Mouse (Mus musculus): ENCODE data around the gene Pitx1. TPM values are rescaled to one million over a fixed set of nuclear protein-coding genes. Genes with fewer than 3 reads are reported as not detected.

Gene Pitx1
- polyA plus RNA-seq, 1 experiment from 2014 or later: 0.09 TPM

- H3K4me3 ChIP-seq (ENCODE audit: low read length): no peak overlapping the region
- H3K9ac ChIP-seq (ENCODE audit: low read length): no peak overlapping the region
- H3K36me3 ChIP-seq (ENCODE audit: control insufficient read depth, insufficient read depth): no peaks in the 10 kb centered on the region
- no peak overlapping the region for H3K4me2 ChIP-seq (ENCODE audit: low read depth, low read length)
- ATAC-seq (replicated peaks; ENCODE audit: extremely low read depth, insufficient read depth, low FRiP score): no peak
- no peaks in the 10 kb centered on the region for H3K9me3 ChIP-seq (replicated peaks; ENCODE audit: control insufficient read depth, low read length)
- peaks cover 10% of the 10 kb centered on the region for H3K4me1 ChIP-seq (ENCODE audit: control insufficient read depth, insufficient read depth, low read length)
- 8% methylated on average over 7 of the region's 7 CpGs for WGBS
- H3K27me3 ChIP-seq (ENCODE audit: control insufficient read depth, insufficient read depth, low read length): peaks cover 93% of the 10 kb centered on the region
- H3K27ac ChIP-seq (ENCODE audit: low read length): no peak overlapping the region
Observed at GRCm38 (mm10) chr13:55833921-55834320, 2.1 kb downstream of the Pitx1 start.

- H3K27me3 ChIP-seq (ENCODE audit: control insufficient read depth, insufficient read depth, low read length): peaks cover 90% of the 10 kb centered on the region
- no peak for ATAC-seq (replicated peaks; ENCODE audit: extremely low read depth, insufficient read depth, low FRiP score)
- WGBS: 40% methylated on average over 1 of the region's 1 CpGs
- H3K4me3 ChIP-seq (ENCODE audit: low read length): no peak overlapping the region
- H3K9ac ChIP-seq (ENCODE audit: low read length): no peak overlapping the region
- no peak overlapping the region for H3K27ac ChIP-seq (ENCODE audit: low read length)
- no peak overlapping the region for H3K4me2 ChIP-seq (ENCODE audit: low read depth, low read length)
- H3K4me1 ChIP-seq (ENCODE audit: control insufficient read depth, insufficient read depth, low read length): peaks cover 10% of the 10 kb centered on the region
- no peaks in the 10 kb centered on the region for H3K9me3 ChIP-seq (replicated peaks; ENCODE audit: control insufficient read depth, low read length)
- no peaks in the 10 kb centered on the region for H3K36me3 ChIP-seq (ENCODE audit: control insufficient read depth, insufficient read depth)
Observed at GRCm38 (mm10) chr13:55832602-55833001, 3.4 kb downstream of the Pitx1 start.

DNA sequence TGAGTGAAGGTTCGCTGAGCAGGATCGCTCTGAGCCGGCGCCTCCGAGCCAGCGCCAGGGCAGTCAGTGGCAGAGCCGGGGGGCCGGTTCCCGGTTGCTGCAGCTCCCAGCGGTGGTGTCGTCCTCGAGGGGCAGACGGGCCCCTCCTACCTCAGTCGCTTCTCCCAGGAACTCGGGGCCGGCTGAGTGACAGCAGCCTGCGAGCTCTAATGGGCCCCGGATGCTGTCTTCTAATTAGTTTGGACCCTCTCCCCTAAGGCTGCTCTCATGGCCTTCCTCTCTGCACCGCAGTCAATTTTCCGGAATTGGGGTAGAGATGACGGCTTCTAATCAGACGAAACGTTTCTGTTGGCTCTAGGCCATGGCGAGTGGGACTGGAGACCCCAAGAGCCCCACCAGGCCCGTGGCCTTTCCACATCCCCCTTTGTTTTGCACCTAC lies 4.3 kb downstream of the Pitx1 start:
- H3K9ac ChIP-seq (ENCODE audit: low read length): no peak overlapping the region
- no peaks in the 10 kb centered on the region for H3K36me3 ChIP-seq (ENCODE audit: control insufficient read depth, insufficient read depth)
- H3K4me1 ChIP-seq (ENCODE audit: control insufficient read depth, insufficient read depth, low read length): peaks cover 10% of the 10 kb centered on the region
- 5% methylated on average over 25 of the region's 25 CpGs for WGBS
- no peaks in the 10 kb centered on the region for H3K9me3 ChIP-seq (replicated peaks; ENCODE audit: control insufficient read depth, low read length)
- H3K4me3 ChIP-seq (ENCODE audit: low read length): no peak overlapping the region; the same call in 1 of the 2 replicates
- no peak overlapping the region for H3K4me2 ChIP-seq (ENCODE audit: low read depth, low read length)
- 0 out of 2 replicates have a peak, but pooled peaks have one; percentile 24 for ATAC-seq (replicated peaks; ENCODE audit: extremely low read depth, insufficient read depth, low FRiP score)
- peaks cover 86% of the 10 kb centered on the region for H3K27me3 ChIP-seq (ENCODE audit: control insufficient read depth, insufficient read depth, low read length)
- H3K27ac ChIP-seq (ENCODE audit: low read length): no peak overlapping the region

- no peaks in the 10 kb centered on the region for H3K9me3 ChIP-seq (replicated peaks; ENCODE audit: control insufficient read depth, low read length)
- peak overlapping the region; percentile 41 for H3K4me3 ChIP-seq (ENCODE audit: low read length)
- no peak overlapping the region for H3K27ac ChIP-seq (ENCODE audit: low read length)
- no peaks in the 10 kb centered on the region for H3K36me3 ChIP-seq (ENCODE audit: control insufficient read depth, insufficient read depth)
- no peak for ATAC-seq (replicated peaks; ENCODE audit: extremely low read depth, insufficient read depth, low FRiP score)
- 1% methylated on average over 53 of the region's 82 CpGs for WGBS
- peaks cover 84% of the 10 kb centered on the region for H3K27me3 ChIP-seq (ENCODE audit: control insufficient read depth, insufficient read depth, low read length)
- peak overlapping the region; percentile 51 for H3K4me2 ChIP-seq (ENCODE audit: low read depth, low read length)
- H3K9ac ChIP-seq (ENCODE audit: low read length): no peak overlapping the region
- peaks cover 10% of the 10 kb centered on the region for H3K4me1 ChIP-seq (ENCODE audit: control insufficient read depth, insufficient read depth, low read length)
Observed at GRCm38 (mm10) chr13:55830833-55831721, 4.9 kb downstream of the Pitx1 start.

GRCm38 (mm10) chr13:55830081-55830832 lies 5.7 kb downstream of the Pitx1 start:
- Histone ChIP-seq H3K9ac (ENCODE audit: low read length) (no peak overlapping the region), H3K4me3 (ENCODE audit: low read length) (peak overlapping the region; percentile 41)

DNA sequence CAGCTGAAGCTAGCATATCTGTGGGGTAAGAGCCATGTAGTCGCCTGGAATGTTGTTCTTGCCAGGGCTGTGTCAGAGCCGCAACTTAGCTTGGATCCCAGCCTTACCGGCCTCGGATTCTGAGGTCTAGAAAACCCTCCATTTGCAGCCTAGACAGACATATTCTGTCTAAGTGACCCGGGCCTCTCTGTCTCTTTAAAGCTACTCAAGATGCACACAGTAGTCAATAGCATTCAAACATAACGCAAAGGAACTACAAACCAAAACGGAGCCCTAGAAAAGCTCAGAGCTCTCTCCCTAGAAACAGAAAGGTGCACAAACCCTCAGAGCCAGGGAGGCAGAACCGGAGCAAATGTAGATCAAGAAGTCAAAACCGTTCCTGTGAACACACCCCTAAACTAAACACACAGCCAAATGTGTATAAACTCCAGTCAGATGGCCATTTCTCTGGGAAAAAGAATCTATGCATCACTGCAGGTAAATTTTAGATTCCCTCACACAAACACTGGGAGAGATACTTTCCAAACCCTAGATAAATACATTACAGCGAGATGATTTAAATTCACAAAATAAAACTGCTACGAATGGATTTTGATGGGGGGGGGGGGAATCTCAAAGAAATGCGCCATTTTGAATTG lies 6.9 kb downstream of the Pitx1 start:
- H3K27me3 ChIP-seq (ENCODE audit: control insufficient read depth, insufficient read depth, low read length): peaks cover 83% of the 10 kb centered on the region
- 9% methylated on average over 12 of the region's 12 CpGs for WGBS
- no peaks in the 10 kb centered on the region for H3K36me3 ChIP-seq (ENCODE audit: control insufficient read depth, insufficient read depth)
- no peak overlapping the region for H3K27ac ChIP-seq (ENCODE audit: low read length)
- H3K9me3 ChIP-seq (replicated peaks; ENCODE audit: control insufficient read depth, low read length): no peaks in the 10 kb centered on the region
- H3K4me2 ChIP-seq (ENCODE audit: low read depth, low read length): no peak overlapping the region
- no peak for ATAC-seq (replicated peaks; ENCODE audit: extremely low read depth, insufficient read depth, low FRiP score)
- no peak overlapping the region for H3K4me3 ChIP-seq (ENCODE audit: low read length)
- peaks cover 10% of the 10 kb centered on the region for H3K4me1 ChIP-seq (ENCODE audit: control insufficient read depth, insufficient read depth, low read length)
- no peak overlapping the region for H3K9ac ChIP-seq (ENCODE audit: low read length)

More at GRCm38 (mm10) chr13:55830081-55830832, 5.7 kb downstream of the Pitx1 start:
- H3K4me1 ChIP-seq (ENCODE audit: control insufficient read depth, insufficient read depth, low read length): peaks cover 10% of the 10 kb centered on the region
- peak overlapping the region; percentile 51 for H3K4me2 ChIP-seq (ENCODE audit: low read depth, low read length)
- H3K27me3 ChIP-seq (ENCODE audit: control insufficient read depth, insufficient read depth, low read length): peaks cover 83% of the 10 kb centered on the region
- no peaks in the 10 kb centered on the region for H3K9me3 ChIP-seq (replicated peaks; ENCODE audit: control insufficient read depth, low read length)
- no peaks in the 10 kb centered on the region for H3K36me3 ChIP-seq (ENCODE audit: control insufficient read depth, insufficient read depth)
- WGBS: 1% methylated on average over 48 of the region's 48 CpGs
- ATAC-seq (replicated peaks; ENCODE audit: extremely low read depth, insufficient read depth, low FRiP score): no peak
- no peak overlapping the region for H3K27ac ChIP-seq (ENCODE audit: low read length)

DNA sequence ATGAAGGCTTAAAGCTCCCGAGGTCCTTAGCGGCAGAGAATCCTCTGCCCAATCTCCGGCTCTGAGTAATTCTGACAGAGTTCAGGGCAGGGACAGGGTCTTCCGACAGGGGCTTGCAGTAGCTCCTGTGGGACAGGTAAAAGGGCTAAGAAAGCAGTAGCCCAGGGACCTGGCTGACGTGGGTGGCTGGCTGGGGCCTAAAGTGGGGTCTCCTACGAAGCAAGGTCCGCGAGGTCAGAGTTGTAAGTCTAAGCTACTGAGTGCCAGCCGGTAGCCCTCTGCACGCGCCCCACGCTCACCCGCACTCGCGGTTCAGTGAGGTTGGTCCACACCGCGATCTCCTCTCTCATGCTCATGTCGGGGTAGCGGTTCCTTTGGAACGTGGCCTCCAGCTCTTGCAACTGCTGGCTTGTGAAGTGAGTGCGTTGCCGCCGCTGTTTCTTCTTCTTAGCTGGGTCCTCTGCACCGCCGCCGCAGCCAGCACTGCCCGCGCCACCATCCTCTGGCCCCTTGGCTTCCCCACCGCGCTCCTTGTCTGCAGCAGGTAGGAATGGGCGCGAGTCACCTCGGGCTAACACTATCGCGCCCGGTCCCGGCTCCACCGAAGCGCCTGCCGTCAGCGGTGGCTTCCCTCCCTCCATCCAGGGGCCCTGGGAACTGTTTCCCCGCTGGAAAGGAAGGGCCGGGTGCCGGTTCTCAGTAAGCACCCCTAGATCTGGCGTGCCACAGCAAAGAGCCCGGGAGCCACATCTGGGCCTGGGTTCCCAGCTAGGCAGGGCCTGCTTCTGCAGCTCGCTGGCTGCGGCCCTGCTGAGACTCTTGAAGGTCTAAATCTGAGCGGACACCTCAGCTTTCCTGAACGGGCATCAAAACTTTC lies 7.6 kb downstream of the Pitx1 start:
- WGBS: 2% methylated on average over 49 of the region's 50 CpGs

GRCm38 (mm10) chr13:55827679-55828140 lies 8.3 kb downstream of the Pitx1 start:
- H3K9ac ChIP-seq (ENCODE audit: low read length): no peak overlapping the region

More for the DNA sequence above, 7.6 kb downstream of the Pitx1 start:
- no peak overlapping the region for H3K9ac ChIP-seq (ENCODE audit: low read length)
- H3K4me2 ChIP-seq (ENCODE audit: low read depth, low read length): peak overlapping the region; percentile 24; the same call in 1 of the 2 replicates
- no peaks in the 10 kb centered on the region for H3K9me3 ChIP-seq (replicated peaks; ENCODE audit: control insufficient read depth, low read length)
- no peaks in the 10 kb centered on the region for H3K36me3 ChIP-seq (ENCODE audit: control insufficient read depth, insufficient read depth)
- H3K4me1 ChIP-seq (ENCODE audit: control insufficient read depth, insufficient read depth, low read length): peaks cover 10% of the 10 kb centered on the region
- H3K27me3 ChIP-seq (ENCODE audit: control insufficient read depth, insufficient read depth, low read length): peaks cover 83% of the 10 kb centered on the region
- H3K27ac ChIP-seq (ENCODE audit: low read length): no peak overlapping the region
- 0 out of 2 replicates have a peak overlapping the region, but pooled peaks have one; percentile 5 for H3K4me3 ChIP-seq (ENCODE audit: low read length)
- ATAC-seq (replicated peaks; ENCODE audit: extremely low read depth, insufficient read depth, low FRiP score): no peak

More at GRCm38 (mm10) chr13:55827679-55828140, 8.3 kb downstream of the Pitx1 start:
- Histone ChIP-seq H3K4me3 (ENCODE audit: low read length) (no peak overlapping the region), H3K27me3 (ENCODE audit: control insufficient read depth, insufficient read depth, low read length) (peaks cover 82% of the 10 kb centered on the region), H3K36me3 (ENCODE audit: control insufficient read depth, insufficient read depth) (no peaks in the 10 kb centered on the region), H3K27ac (ENCODE audit: low read length) (no peak overlapping the region), H3K4me1 (ENCODE audit: control insufficient read depth, insufficient read depth, low read length) (peaks cover 10% of the 10 kb centered on the region), H3K9me3 (replicated peaks; ENCODE audit: control insufficient read depth, low read length) (no peaks in the 10 kb centered on the region), H3K4me2 (ENCODE audit: low read depth, low read length) (no peak overlapping the region)
- no peak for ATAC-seq (replicated peaks; ENCODE audit: extremely low read depth, insufficient read depth, low FRiP score)
- 6% methylated on average over 6 of the region's 6 CpGs for WGBS

Data from heart, embryonic 16.5 days (tissue).